Mouse (Mus musculus): ENCODE data around the gene Me1.
A peak's percentile ranks its signal among the peaks of the same experiment; 100 is the strongest.

The Me1 gene

DNA sequence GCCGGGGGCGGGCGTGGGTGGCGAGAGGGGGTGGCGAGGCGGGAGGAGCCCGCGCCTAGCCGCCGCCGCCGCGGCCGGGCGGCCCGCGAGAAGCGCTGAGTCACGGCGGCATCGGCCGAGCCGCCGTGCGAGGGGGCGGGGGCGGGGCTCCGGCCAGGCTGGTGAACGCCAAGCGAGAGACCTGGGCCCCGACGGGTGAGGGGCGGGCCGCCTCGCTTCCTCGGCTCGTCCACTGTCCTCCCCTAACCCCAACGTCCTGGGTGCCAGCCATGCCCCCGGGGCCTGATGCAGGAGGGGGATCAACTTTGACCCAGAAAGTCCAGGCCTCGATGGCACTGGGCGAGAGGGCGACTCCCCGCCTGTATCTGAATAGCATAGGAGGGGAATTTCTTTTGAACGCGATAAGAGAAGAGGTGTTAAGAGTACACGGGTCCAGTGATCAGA lies at the start of gene Me1:
Gene Me1, minus strand, starts transcription at position 136 of the 444 bp plus-strand sequence.
- DNase-seq: peak; percentile 14

DNA sequence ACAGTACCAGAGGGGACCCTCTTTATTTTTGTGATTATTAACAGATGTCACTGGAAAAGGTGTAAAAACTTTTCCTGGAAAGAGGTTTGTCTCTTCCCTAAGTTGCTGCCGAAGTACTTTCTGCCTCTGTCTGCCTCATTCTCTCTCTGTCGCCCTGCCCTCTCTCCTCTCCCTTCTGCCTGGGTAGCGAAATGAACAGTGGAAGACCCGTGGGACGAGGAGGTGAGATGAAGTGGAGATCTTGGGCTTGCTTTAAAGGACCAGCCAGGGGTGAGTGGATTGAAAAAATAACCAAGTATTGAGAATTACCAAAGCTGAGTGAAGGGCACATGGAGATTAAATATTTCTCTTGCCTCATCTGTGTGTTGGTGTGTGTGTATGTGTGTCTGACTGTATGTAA lies 48.3 kb upstream of the Me1 start:
- DNase-seq: no peak

DNA sequence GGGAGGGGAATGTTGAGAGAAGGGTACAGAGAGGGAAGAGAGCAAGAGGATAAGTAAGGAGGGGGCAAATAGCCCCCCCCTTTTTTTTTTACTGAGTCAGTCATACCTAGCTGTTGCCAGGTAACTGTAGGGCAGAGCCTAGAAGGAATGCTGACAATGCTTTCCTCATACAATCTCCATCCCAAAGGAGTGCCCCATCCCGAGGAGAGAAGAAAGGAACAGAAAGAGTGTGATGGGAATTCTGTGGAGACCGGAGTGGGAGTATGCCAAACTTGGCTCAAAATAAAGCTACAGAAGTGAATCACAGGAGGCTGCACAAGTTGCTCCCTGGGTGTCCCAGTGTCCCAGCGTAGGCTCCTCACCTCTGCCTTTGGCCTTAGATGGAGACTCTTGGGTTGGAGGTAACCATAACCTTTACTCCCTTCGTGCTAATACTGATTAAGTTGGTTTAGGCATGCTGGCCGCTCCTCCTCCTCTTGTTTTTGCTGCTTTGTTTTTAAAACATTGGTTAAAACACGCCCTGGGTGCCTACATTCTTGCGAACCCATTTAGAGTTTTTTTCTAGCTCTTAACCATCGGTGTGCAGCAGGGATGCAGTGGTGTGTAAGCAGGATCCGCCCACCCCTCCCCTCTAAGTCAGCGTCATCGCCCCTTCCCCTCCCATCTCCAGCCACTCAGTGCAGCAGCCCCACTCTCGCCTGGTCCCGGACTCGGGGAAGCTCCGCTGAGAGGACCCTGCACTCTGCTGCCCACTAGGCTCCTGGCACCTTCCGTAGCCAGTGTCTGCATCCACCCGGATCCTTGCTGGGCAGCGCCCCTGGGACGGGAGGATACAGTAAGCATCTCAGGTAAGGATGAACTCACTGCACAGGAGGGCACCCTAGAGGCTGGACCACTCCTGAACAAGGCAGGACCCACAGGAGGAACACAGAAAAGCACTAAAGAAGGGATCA lies 47.5 kb upstream of the Me1 start, which contains the start of gene Prss35:
Gene Prss35, plus strand, starts transcription at position 691 of the 953 bp plus-strand sequence.
- DNase-seq: no peak

DNA sequence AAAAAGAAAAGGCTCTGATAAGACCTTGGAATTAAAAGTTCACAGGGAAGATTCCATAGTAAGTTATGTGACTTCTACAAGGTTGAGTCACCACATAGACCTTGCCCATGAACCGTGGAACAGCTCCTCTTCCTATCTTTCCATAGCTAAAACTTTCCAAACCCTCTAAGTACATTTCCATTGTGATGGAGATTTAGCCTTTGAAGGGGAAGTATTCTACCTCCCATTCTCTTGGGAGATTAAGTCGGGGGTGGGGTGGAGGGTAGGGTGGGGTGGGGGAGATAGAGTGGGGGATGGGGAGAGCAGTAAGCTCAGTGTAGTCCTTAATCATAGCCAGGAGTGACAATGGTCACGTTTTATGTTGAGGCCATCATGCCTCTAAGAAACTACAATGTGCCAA lies 44.2 kb upstream of the Me1 start:
- DNase-seq: no peak

DNA sequence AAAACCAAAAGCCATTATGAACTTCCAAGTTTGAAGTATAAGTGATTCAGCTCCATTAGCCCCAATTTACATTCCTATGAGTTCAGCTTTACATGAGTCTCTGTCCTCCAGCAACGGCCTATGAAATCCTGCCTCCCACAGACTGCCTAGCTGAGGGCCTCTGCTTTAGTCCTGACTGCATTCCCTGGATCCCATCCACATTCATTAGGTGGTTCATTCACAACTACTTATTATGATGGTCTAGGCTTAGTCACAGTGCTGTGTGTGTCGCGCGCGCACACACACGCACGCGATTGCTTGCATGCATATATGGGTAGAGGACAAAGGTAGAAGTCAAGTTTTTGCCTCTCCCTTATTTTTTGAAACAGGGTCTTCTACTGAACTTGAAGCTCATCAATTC lies 43.0 kb upstream of the Me1 start:
- no peak for DNase-seq

DNA sequence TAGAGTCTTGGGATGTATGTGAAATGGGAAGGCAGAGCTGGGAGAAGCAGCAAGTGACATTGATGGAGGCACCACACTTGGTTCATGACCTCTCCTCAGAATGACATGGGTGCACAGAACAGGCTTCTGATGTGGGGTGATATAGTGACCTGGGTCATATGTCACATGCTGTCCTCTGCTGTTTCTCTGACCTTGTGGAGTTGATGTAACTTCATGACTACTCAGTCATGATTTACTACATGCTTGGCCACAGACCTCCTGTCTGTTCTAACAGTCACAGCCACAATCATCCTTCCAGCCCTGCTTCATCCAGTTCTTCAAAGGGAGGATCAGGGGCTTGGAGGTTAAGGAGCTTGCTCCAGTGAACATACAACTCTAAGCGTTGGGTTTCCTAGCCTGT lies 42.3 kb upstream of the Me1 start:
- DNase-seq: no peak

DNA sequence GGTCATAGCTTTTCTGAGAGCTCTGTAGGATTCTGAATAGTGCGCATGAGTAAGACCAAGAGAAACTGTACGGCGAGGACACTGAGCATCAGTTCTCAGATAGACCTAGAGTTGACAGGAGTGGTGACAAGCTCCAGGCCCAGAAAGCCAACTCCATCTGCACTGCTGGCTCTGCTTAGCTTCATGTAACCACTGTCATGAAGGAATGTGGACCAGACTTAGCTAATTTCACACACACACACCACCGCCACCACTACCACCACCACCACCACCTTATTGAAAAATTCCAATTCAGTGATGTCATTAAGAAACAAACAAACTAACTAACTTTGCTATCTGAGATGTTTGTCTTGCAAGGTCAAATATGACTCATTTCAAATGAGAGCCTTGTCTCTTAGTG lies 41.2 kb upstream of the Me1 start:
- no peak for DNase-seq

DNA sequence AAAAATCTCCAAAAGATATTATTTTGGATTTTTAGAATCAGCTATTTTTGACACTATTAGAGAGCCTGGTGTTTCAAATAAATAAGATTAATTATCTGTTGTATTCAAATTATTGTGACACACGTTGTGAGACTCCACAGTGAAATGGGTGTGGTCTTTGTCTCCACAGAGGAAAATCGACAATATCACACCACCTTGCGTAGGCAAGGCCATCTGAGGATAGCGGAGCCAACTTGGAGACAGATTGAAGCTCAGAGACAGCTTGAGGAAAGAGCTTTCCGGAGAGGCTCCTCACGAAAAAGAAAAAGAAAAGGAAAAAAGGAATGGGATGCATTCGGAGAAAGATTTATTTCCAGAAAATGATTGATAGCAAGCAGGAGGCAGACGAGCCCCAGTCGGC lies 39.0 kb upstream of the Me1 start:
- no peak for DNase-seq

DNA sequence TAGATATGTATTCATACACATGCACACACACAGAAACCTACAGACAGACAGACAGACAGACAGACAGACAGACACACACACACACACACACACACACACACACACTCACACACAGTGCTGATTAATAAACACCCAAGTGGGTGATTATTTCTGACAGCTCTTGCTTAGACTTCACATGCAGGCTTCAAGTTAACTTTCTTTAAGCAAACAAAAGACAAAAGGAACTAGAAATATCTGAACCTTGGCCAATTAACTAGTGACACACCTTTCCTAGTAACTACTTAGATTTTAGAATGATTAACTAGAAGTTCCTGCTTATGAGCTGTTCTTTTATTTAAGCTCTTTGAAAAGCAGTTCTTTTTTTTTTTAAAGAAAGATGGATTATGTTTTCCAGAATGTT lies 38.6 kb upstream of the Me1 start:
- no peak for DNase-seq

DNA sequence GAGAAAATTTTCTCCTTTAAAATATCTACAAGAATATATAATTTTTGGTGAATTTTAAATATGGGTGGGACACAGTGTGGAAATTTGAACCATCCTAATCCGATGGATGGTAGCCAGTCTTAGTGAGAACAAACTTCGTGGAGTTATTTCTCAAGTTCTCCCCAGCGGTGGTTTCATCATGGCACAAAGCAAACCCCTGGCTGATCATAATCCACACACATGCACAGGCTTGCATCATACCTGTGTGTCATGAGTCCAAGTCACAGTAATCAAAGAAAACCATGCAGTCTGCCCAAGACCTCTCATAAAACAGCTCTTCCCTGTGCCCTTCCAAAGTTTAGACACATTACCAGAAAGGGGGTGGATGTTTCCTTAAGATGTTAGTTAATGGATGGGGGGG lies 34.1 kb upstream of the Me1 start:
- no peak for DNase-seq

DNA sequence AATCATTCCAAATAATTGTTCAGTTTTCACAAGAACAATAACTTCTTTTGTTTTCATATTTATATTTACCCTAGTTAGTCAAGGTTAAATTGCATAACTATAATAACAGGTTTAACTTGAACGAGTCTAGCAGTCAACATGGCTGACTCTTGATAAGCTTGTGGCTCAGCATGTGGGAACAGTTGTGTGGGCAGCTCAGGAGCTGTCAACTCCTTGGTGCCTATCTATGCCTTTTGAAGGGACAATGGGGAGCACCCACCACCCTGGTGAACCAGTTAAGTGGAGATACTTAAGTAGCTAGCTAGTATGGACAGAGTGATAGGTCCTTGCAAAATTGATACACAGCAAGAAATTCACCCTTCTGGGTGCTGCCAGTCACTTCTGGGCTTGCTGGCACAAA lies 33.3 kb upstream of the Me1 start:
- no peak for DNase-seq

DNA sequence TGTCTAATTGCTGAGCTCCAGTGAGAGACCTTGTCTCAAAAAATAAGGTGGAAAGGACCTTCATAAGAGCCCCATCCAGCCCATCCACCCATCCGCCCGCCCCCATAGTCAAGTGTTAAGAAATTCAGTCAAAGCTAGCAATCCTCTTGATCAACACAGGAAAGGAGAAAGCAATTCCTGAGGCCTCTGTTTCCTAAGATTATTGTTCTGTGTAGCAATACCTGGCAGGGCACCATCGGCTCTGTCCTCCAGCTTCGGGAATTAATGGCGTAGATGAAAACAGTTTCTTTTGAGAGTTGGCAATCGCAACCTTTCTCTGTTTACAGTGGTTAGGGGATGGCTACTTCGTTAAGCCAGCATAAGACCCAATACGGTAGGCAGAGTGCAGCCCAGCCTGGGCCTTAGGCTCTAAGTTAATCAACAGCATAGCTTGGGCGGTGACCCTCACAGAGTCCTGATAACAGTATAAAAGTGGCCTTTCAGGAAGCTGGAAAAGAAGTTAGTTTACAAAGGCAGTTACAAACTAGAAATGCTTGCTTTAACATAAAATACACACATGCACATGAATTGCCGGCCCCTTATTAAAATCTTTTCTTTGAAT lies 32.6 kb upstream of the Me1 start:
- no peak for DNase-seq

DNA sequence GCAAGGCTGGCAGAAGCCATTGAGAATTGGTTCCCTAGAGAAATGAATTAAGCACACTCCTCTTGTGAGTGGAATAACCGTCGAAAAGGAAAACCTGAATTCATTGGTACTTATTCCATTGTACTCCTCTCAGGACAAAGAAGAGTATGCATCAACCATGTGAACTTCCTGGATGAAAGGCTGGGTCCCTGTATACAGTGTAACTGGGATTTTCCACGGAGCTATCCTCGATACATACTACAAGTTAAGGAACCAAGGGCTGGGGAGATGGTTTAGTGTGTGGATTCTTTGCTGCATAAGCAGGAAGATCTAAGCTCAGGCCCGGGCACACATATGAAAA lies 30.6 kb upstream of the Me1 start:
- no peak for DNase-seq

DNA sequence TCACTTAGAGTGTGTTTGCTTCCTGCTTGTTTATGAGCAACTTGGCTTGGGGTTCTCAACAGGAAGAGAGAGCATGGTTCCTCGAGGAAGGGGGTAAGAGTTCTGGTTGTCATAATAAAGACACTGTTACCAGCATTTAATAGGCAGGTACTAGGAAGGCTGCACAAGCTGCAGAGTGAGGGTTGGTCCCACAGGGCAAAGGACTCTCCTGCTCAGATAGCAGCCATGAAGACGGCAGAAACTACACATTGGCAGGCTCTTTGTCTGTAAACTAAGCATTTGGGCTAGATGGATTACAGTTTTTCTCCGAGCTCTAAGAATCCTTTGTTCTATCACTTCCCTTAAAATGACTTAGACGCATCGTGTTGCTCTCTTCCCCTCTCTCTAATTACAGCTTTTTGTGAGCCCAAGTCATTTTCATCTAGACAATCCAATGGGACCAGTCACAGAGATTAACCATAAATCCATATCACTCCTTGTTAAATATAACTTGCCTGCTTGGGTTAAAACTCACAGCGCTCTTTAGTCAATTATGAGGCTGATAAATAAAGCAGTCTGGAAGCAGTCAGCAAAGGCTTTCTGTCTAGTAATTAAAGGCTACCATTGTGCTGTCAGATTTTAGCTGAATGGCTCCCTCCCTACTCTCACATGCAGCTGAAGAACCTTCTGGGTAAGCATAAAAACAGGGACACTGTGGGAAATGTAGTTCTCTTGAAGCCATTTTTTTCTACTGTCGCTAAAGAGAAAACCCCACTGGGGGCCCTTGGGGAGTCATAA lies 30.0 kb upstream of the Me1 start:
- no peak for DNase-seq

DNA sequence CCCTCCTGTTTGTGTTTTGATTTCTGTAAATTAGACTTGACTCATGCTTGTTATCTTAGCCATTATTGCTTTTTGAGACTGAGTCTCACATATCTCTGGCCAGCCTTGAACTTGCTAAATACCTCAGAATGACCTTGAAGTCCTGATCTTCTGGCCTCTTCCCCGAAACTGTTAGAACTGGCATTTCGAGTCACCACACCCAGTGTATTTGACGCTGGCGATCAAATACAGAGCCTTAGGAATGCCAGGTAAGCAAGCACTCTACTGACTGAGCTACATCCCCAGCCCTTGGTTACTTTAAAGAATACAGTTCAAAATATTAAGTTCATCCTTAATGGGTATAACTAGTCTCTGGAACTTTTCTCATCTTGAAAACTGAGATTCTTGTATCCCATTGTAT lies 29.3 kb upstream of the Me1 start:
- no peak for DNase-seq

DNA sequence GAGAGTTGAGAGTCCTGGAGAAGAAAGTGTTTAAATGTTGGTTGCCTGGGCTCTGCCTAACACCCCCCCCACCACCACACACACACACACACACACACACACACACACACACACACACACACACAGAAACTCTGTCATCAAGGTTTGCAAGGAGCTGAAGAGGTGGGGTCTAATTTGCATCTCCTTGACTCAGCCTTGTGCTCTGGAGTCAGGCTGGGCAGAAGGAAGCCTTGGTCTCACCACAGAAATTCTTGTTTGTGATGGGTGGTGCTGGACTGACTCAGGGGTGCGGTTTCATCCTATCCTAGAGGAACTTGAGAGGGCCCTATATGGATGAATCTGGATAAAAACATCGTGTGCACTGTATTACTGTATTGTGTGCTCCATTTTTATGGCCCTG lies 25.0 kb upstream of the Me1 start:
- DNase-seq: no peak

DNA sequence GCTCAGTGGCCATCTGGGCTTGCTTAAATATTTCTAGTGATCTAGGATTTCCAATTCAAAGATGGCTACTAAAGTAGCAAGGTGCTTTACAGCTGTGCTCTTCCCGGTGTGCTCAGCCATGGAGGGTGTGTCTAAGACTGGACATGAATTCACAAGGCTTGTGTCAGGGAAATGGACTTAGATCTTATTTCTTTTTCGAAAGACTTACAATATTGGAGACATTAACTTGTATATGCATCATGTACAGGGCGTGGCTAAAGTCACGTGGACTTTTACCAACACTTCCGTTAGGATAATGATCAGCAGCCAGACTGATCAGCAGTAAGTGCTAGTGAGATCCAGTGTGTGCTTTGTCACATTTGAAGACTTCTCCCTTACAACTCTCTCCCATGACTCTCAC lies 24.5 kb upstream of the Me1 start:
- no peak for DNase-seq

DNA sequence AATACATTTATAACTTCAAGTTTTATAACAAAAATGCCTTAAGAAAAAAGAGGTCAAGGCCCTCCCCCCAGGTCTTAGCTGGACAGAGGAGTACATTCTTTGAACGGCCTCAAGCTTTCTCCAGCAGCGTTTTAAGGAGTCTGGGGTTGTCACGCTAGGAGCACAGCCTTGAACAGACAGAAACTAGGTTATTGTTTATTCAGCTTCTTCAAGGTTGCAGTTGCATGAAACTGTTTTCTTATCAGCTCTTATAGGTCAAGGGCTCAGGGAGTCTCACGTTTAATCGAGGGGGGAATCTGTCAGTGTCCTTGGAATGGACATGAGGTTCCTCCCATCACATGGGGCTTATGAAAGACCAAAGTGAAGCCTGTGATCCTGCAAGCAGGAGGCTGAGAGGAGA lies 21.4 kb upstream of the Me1 start:
- no peak for DNase-seq

DNA sequence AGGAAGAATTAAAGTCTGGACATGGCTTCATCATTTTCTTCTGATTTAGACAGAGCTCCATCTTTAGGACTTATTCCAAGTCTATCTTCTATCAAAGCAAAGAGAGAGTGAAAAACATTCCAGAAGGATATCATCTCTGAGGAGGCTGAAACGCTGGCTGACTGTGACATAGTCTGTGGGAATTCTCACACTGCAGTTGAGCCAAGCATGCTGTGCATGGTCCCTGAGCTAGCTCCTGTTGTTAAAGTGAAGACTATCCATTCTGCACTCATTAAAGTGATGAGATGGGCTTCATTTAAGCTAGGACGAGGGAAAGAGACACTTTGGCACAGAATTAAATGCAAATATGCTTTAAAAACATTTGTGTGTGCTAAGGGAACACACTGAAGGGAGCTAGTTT lies 20.8 kb upstream of the Me1 start:
- DNase-seq: no peak

DNA sequence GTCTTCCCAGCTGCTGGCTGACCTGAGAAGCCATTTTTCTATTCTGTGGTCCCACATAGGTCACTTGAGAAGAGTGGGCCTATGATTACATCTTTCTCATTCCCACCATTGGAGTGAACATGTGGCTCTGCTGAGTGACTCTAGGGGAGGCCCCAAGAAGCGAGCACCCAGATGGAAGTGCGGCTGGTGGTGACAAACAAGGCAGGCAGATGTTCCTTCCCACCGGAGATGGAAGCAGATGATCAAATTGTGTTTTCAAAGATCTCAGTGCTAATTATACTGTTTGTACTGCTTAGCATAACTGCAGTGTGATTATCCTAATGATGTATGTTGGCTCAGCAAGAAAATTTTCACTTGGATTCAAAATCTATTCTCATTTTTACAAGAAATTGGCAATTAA lies 18.3 kb upstream of the Me1 start:
- no peak for DNase-seq

DNA sequence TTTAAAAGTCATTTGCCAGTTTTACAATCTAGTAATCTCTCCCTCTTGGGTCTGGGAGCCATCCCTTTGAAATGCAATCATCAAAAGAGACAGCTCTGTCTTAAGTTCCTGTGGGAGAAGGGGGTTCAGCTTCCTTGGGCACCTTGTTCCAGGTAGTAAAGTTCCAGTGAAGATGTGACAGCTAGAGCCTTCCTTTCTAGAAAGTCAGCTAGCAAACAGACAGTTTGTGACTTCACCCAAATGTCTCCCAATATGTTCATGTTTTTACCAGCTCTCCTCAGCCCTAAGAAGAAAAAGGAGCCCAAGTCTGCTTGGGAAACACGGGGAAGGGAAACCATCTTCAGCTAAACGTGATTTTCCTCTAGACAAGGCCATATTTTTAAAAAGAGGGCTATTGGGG lies 16.9 kb upstream of the Me1 start:
- no peak for DNase-seq

DNA sequence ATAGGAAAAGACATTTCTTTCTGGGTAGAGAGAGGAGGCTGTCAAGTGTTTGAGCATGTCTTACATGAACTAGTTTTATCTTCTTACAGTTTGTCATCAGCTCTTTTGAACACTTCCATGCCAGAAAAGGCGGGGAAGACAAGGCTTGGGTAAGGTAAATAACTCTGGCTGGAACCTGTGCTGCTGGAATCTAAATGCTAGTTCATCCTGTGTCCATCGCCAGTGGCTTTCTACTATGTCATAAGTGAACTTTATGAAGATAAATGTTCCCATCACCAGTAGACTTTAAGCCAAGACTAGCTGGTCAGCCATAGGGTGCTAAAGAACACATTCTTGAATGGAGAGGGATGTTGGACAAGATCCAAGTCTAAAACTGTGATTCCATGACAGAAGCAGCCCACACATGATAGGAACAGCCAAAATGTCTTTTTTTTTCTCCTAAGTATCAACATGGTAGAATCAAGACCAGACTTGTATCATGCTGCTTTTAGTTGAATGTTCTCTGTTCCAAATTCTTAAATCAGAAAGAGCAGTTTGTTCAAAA lies 14.4 kb upstream of the Me1 start:
- no peak for DNase-seq

DNA sequence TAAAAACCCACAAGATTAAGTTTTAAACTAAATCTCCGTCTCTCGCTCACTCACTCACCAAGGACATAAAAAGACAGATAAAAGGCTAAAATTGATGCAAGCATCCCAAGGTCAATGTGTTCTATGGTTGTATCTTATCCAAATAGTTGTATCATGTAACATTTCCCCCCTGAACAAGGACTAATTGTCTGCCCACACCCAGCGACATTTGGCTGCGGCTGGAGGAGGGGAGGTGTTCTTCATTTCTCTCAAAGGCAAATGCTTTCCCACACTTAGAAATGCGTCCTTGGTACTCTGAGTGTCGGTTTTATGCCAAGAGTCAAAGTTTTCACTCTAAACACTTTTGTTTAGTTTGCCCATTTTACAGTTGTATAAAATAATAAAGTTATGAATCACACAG lies 13.2 kb upstream of the Me1 start:
- no peak for DNase-seq

DNA sequence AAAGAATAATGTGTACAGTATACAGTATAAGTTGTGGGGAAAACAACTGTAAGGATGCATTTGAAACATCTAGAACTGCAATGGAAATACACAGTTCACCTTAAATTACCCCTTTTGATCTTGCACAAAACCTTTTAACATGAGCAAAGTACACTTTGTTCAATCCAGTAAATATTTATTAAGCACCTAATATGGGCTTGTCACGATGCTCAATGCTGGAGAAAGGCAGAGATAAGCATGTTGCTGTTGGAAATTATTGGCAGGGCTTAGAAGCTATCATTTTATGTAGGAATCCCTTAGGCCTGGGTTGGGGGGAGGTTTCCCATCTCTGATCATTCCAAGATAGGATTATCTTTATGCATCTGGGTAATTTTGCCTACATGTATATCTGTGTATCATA lies 11.7 kb upstream of the Me1 start:
- DNase-seq: no peak

Data from cerebellum, adult 8-10 months (tissue).